Mouse (Mus musculus): ENCODE data around the gene Atxn10. TPM values are rescaled to one million over a fixed set of nuclear protein-coding genes. Genes with fewer than 3 reads are reported as not detected.
"Not testable (repeated sequence)": the region's sequence is repeated elsewhere in the genome, so short reads cannot be mapped to it uniquely, and the experiment has no call there.

Atxn10 gene
- polyA plus RNA-seq, 1 experiment from 2014 or later, result 114 TPM

- H3K9ac ChIP-seq, result no peak overlapping the region
- H3K36me3 ChIP-seq, result no peaks in the 10 kb centered on the region
- H3K4me1 ChIP-seq, result no peaks in the 10 kb centered on the region
- ATAC-seq, result no peak
- no peak overlapping the region for H3K4me2 ChIP-seq
- peaks cover 14% of the 10 kb centered on the region; the same call in 1 of the 2 replicates for H3K27me3 ChIP-seq (replicated peaks)
- H3K4me3 ChIP-seq, result no peak overlapping the region
- WGBS (ENCODE audit: insufficient replicate concordance), result 42% methylated on average over 11 of the region's 13 CpGs
- no peaks in the 10 kb centered on the region for H3K9me3 ChIP-seq (replicated peaks)
- no peak overlapping the region for H3K27ac ChIP-seq
Measured at GRCm38 (mm10) chr15:85315378-85316025, 20.5 kb upstream of the Atxn10 start.

GRCm38 (mm10) chr15:85316342-85317140, 19.5 kb upstream of the Atxn10 start:
- Histone ChIP-seq H3K36me3 (no peaks in the 10 kb centered on the region), H3K4me3 (no peak overlapping the region), H3K27ac (no peak overlapping the region), H3K27me3 (replicated peaks) (peaks cover 14% of the 10 kb centered on the region; the same call in 1 of the 2 replicates), H3K9me3 (replicated peaks) (no peaks in the 10 kb centered on the region), H3K4me1 (no peaks in the 10 kb centered on the region), H3K9ac (no peak overlapping the region), H3K4me2 (no peak overlapping the region)
- WGBS (ENCODE audit: insufficient replicate concordance), result 48% methylated on average over 14 of the region's 14 CpGs
- no peak for ATAC-seq

GRCm38 (mm10) chr15:85319924-85320668, 15.9 kb upstream of the Atxn10 start:
- no peak overlapping the region for H3K4me2 ChIP-seq
- H3K4me1 ChIP-seq, result no peaks in the 10 kb centered on the region
- no peak overlapping the region for H3K27ac ChIP-seq
- WGBS (ENCODE audit: insufficient replicate concordance), result 59% methylated on average over 11 of the region's 11 CpGs
- no peak overlapping the region for H3K4me3 ChIP-seq
- no peak for ATAC-seq
- H3K9me3 ChIP-seq (replicated peaks), result no peaks in the 10 kb centered on the region
- H3K9ac ChIP-seq, result no peak overlapping the region
- peaks cover 10% of the 10 kb centered on the region; the same call in 1 of the 2 replicates for H3K27me3 ChIP-seq (replicated peaks)
- H3K36me3 ChIP-seq, result no peaks in the 10 kb centered on the region

GRCm38 (mm10) chr15:85323214-85323613, 12.8 kb upstream of the Atxn10 start:
- no peaks in the 10 kb centered on the region for H3K36me3 ChIP-seq
- H3K9ac ChIP-seq, result no peak overlapping the region
- ATAC-seq, result no peak
- H3K27ac ChIP-seq, result no peak overlapping the region
- H3K9me3 ChIP-seq (replicated peaks), result no peaks in the 10 kb centered on the region
- H3K27me3 ChIP-seq (replicated peaks), result no peaks in the 10 kb centered on the region
- no peak overlapping the region for H3K4me2 ChIP-seq
- H3K4me3 ChIP-seq, result no peak overlapping the region
- 66% methylated on average over 4 of the region's 4 CpGs for WGBS (ENCODE audit: insufficient replicate concordance)
- H3K4me1 ChIP-seq, result peaks cover 6% of the 10 kb centered on the region

- no peak for ATAC-seq
- Histone ChIP-seq H3K4me1 (peaks cover 6% of the 10 kb centered on the region), H3K4me3 (no peak overlapping the region), H3K36me3 (no peaks in the 10 kb centered on the region), H3K4me2 (no peak overlapping the region), H3K9me3 (replicated peaks) (no peaks in the 10 kb centered on the region), H3K27me3 (replicated peaks) (no peaks in the 10 kb centered on the region), H3K27ac (no peak overlapping the region), H3K9ac (no peak overlapping the region)
- 72% methylated on average over 1 of the region's 1 CpGs for WGBS (ENCODE audit: insufficient replicate concordance)
Measured at GRCm38 (mm10) chr15:85324426-85324825, 11.6 kb upstream of the Atxn10 start.

- Histone ChIP-seq H3K9me3 (replicated peaks) (no peaks in the 10 kb centered on the region), H3K9ac (no peak overlapping the region), H3K4me3 (no peak overlapping the region), H3K27me3 (replicated peaks) (no peaks in the 10 kb centered on the region), H3K27ac (no peak overlapping the region), H3K4me2 (peak overlapping the region; percentile 16; the same call in 1 of the 2 replicates), H3K36me3 (no peaks in the 10 kb centered on the region), H3K4me1 (peaks cover 10% of the 10 kb centered on the region)
- no peak for ATAC-seq
- WGBS (ENCODE audit: insufficient replicate concordance), result 10% methylated on average over 11 of the region's 11 CpGs
Measured at GRCm38 (mm10) chr15:85327808-85328207, 8.2 kb upstream of the Atxn10 start.

GRCm38 (mm10) chr15:85328455-85328854, 7.6 kb upstream of the Atxn10 start:
- ATAC-seq, H3K4me3 ChIP-seq, H3K27ac ChIP-seq: not testable (repeated sequence)

GRCm38 (mm10) chr15:85329096-85329495, 6.9 kb upstream of the Atxn10 start:
- Histone ChIP-seq H3K27ac (peak overlapping the region; percentile 45), H3K9me3 (replicated peaks) (no peaks in the 10 kb centered on the region), H3K4me3 (no peak overlapping the region), H3K27me3 (replicated peaks) (no peaks in the 10 kb centered on the region), H3K9ac (no peak overlapping the region), H3K4me2 (no peak overlapping the region), H3K36me3 (no peaks in the 10 kb centered on the region), H3K4me1 (peaks cover 10% of the 10 kb centered on the region)
- 79% methylated on average over 5 of the region's 5 CpGs for WGBS (ENCODE audit: insufficient replicate concordance)
- ATAC-seq, result no peak

More at GRCm38 (mm10) chr15:85328455-85328854, 7.6 kb upstream of the Atxn10 start:
- H3K9me3 ChIP-seq (replicated peaks); H3K36me3 ChIP-seq; H3K4me2 ChIP-seq; H3K4me1 ChIP-seq; H3K27me3 ChIP-seq (replicated peaks); H3K9ac ChIP-seq: not testable (repeated sequence)
- WGBS (ENCODE audit: insufficient replicate concordance), result 68% methylated on average over 2 of the region's 2 CpGs

- no peak overlapping the region for H3K4me3 ChIP-seq
- WGBS (ENCODE audit: insufficient replicate concordance), result 64% methylated on average over 6 of the region's 6 CpGs
- H3K9ac ChIP-seq, result no peak overlapping the region
- ATAC-seq, result no peak
- H3K9me3 ChIP-seq (replicated peaks), result no peaks in the 10 kb centered on the region
- H3K4me1 ChIP-seq, result peaks cover 10% of the 10 kb centered on the region
- H3K36me3 ChIP-seq, result no peaks in the 10 kb centered on the region
- no peak overlapping the region for H3K27ac ChIP-seq
- H3K27me3 ChIP-seq (replicated peaks), result no peaks in the 10 kb centered on the region
- no peak overlapping the region for H3K4me2 ChIP-seq
Measured at GRCm38 (mm10) chr15:85330024-85330423, 6.0 kb upstream of the Atxn10 start.

- H3K9ac ChIP-seq; H3K9me3 ChIP-seq (replicated peaks); H3K4me2 ChIP-seq; H3K27ac ChIP-seq; H3K27me3 ChIP-seq (replicated peaks); ATAC-seq; H3K4me3 ChIP-seq; H3K36me3 ChIP-seq: not testable (repeated sequence)
- H3K4me1 ChIP-seq, result peaks cover 30% of the 10 kb centered on the region
- 83% methylated on average over 6 of the region's 6 CpGs for WGBS (ENCODE audit: insufficient replicate concordance)
Measured at GRCm38 (mm10) chr15:85333511-85333910, 2.5 kb upstream of the Atxn10 start.

GRCm38 (mm10) chr15:85334234-85334633, 1.8 kb upstream of the Atxn10 start:
- H3K27me3 ChIP-seq (replicated peaks), result no peaks in the 10 kb centered on the region
- H3K4me3 ChIP-seq, result no peak overlapping the region
- H3K27ac ChIP-seq, result no peak overlapping the region
- H3K4me1 ChIP-seq, result peaks cover 34% of the 10 kb centered on the region
- 49% methylated on average over 3 of the region's 3 CpGs for WGBS (ENCODE audit: insufficient replicate concordance)
- no peak for ATAC-seq
- H3K36me3 ChIP-seq, result no peaks in the 10 kb centered on the region
- no peak overlapping the region for H3K4me2 ChIP-seq
- H3K9ac ChIP-seq, result no peak overlapping the region
- H3K9me3 ChIP-seq (replicated peaks), result no peaks in the 10 kb centered on the region
